Mouse (Mus musculus) liver, embryonic 13.5 days (tissue): ENCODE measurements around the gene Irf2bp2. TPM values are rescaled to one million over a fixed set of nuclear protein-coding genes. Genes with fewer than 3 reads are reported as not detected.

Experiments used
- ATAC-seq: fragments of 200-750 bp; cut with Nextera tagmentation; 2 replicates; pipeline ENCODE4 v1.8.0; 2017; ENCODE audit warnings: low read depth, mild to moderate bottlenecking, moderate number of reproducible peaks, moderate library complexity
- DNase-seq: peaks from one replicate; pipeline ENCODE4 v3.0.0; 2022
- H3K27ac ChIP-seq: fragments of 300-500 bp; sonication (generic); 2 replicates; pipeline ENCODE4 v1.5.1; 2015; ENCODE audit warnings: moderate library complexity, mild to moderate bottlenecking, inconsistent platforms
- H3K27me3 ChIP-seq: fragments of 300-500 bp; sonication (generic); 2 replicates; pipeline ENCODE4 v1.6.1; 2015; ENCODE audit warnings: mild to moderate bottlenecking, inconsistent platforms
- H3K36me3 ChIP-seq: fragments of 300-500 bp; sonication (generic); 2 replicates; pipeline ENCODE4 v1.6.1; 2015; ENCODE audit warnings: mild to moderate bottlenecking, inconsistent platforms
- H3K4me1 ChIP-seq: fragments of 300-500 bp; sonication (generic); replicated peaks from 2 replicates; pipeline ENCODE4 v1.6.1; 2015; ENCODE audit warnings: inconsistent platforms
- H3K4me2 ChIP-seq: fragments of 300-500 bp; sonication (generic); 2 replicates; pipeline ENCODE4 v1.6.1; 2015; ENCODE audit warnings: inconsistent platforms, mild to moderate bottlenecking, moderate library complexity
- H3K4me3 ChIP-seq: fragments of 300-500 bp; sonication (generic); replicated peaks from 2 replicates; pipeline ENCODE4 v1.5.1; 2015; ENCODE audit warnings: mild to moderate bottlenecking, inconsistent platforms
- H3K9ac ChIP-seq: fragments of 300-500 bp; sonication (generic); 2 replicates; pipeline ENCODE4 v1.6.1; 2015; ENCODE audit warnings: mild to moderate bottlenecking, inconsistent platforms
- H3K9me3 ChIP-seq: fragments of 300-500 bp; sonication (generic); replicated peaks from 2 replicates; pipeline ENCODE4 v1.6.1; 2016; ENCODE audit warnings: inconsistent platforms
- WGBS: fragments of 180-500 bp; shearing (Covaris S2); methylation state at CpG from one replicate; pipeline ENCODE4 v1.1.7; 2015; ENCODE audit not compliant: insufficient replicate concordance; 5-methylcytosine and 5-hydroxymethylcytosine counted together
- polyA plus RNA-seq: library from polyadenylated mRNA; unstranded; fragments of >200 nt; fragmentation: Nextera tagmentation; extraction: Ambion mirVana; gene quantifications from 2 replicates; pipeline ENCODE4 v1.2.1, GENCODE M21; 2015

Irf2bp2 gene
- polyA plus RNA-seq, 1 experiment from 2014 or later: 3.8 TPM

GRCm38 (mm10) chr8:126591821-126592268 is 1.9 kb downstream of the Irf2bp2 start:
- Histone ChIP-seq H3K9me3 (no peaks in the 10 kb centered on the region), H3K4me3 (peak overlapping the region; percentile 97)

GRCm38 (mm10) chr8:126591141-126591820 is 2.5 kb downstream of the Irf2bp2 start:
- Histone ChIP-seq H3K9ac (peak overlapping the region; percentile 98), H3K27ac (peak overlapping the region; percentile 95), H3K4me2 (peak overlapping the region; percentile 98), H3K36me3 (peaks cover 40% of the 10 kb centered on the region), H3K9me3 (no peaks in the 10 kb centered on the region), H3K27me3 (no peaks in the 10 kb centered on the region), H3K4me1 (peaks cover 73% of the 10 kb centered on the region), H3K4me3 (peak overlapping the region; percentile 97)
- ATAC-seq (no peak), DNase-seq (peak; percentile 50)
- 2% methylated on average over 19 of the region's 20 CpGs for WGBS

More at GRCm38 (mm10) chr8:126591821-126592268, 1.9 kb downstream of the Irf2bp2 start:
- Histone ChIP-seq H3K36me3 (peaks cover 35% of the 10 kb centered on the region), H3K27ac (peak overlapping the region; percentile 95), H3K9ac (peak overlapping the region; percentile 98), H3K4me1 (peaks cover 73% of the 10 kb centered on the region), H3K27me3 (no peaks in the 10 kb centered on the region), H3K4me2 (peak overlapping the region; percentile 98)
- no peak for ATAC-seq
- DNase-seq: peak; percentile 49
- 0% methylated on average over 9 of the region's 9 CpGs for WGBS

GRCm38 (mm10) chr8:126590599-126590998 is 3.2 kb downstream of the Irf2bp2 start:
- ATAC-seq (no peak), DNase-seq (no peak)
- Histone ChIP-seq H3K36me3 (peaks cover 40% of the 10 kb centered on the region), H3K4me1 (peaks cover 73% of the 10 kb centered on the region), H3K4me3 (peak overlapping the region; percentile 97), H3K9me3 (no peaks in the 10 kb centered on the region), H3K27ac (peak overlapping the region; percentile 95), H3K4me2 (peak overlapping the region; percentile 98), H3K27me3 (no peaks in the 10 kb centered on the region), H3K9ac (peak overlapping the region; percentile 98)
- WGBS: 15% methylated on average over 4 of the region's 4 CpGs

- Histone ChIP-seq H3K9ac (peak overlapping the region; percentile 98), H3K9me3 (no peaks in the 10 kb centered on the region), H3K36me3 (peaks cover 40% of the 10 kb centered on the region), H3K27me3 (no peaks in the 10 kb centered on the region), H3K4me2 (peak overlapping the region; percentile 98), H3K27ac (peak overlapping the region; percentile 95), H3K4me3 (peak overlapping the region; percentile 97), H3K4me1 (peaks cover 73% of the 10 kb centered on the region)
- ATAC-seq: no peak
- WGBS: under 1% methylated on average over 14 of the region's 14 CpGs
- peak; percentile 69 for DNase-seq
These were observed 3.7 kb downstream of the Irf2bp2 start for GRCm38 (mm10) chr8:126590024-126590529.

- H3K9ac ChIP-seq: peak overlapping the region; percentile 98
- peaks cover 73% of the 10 kb centered on the region for H3K4me1 ChIP-seq
- peaks cover 40% of the 10 kb centered on the region for H3K36me3 ChIP-seq
- H3K4me3 ChIP-seq: peak overlapping the region; percentile 97
- H3K9me3 ChIP-seq: no peaks in the 10 kb centered on the region
- peak overlapping the region; percentile 95 for H3K27ac ChIP-seq
- no peak for ATAC-seq
- H3K27me3 ChIP-seq: no peaks in the 10 kb centered on the region
- WGBS: 0% methylated on average over 1 of the region's 1 CpGs
- DNase-seq: no peak
- peak overlapping the region; percentile 98 for H3K4me2 ChIP-seq
These were observed 4.2 kb downstream of the Irf2bp2 start for GRCm38 (mm10) chr8:126589507-126590023.

GRCm38 (mm10) chr8:126588636-126589506 is 4.9 kb downstream of the Irf2bp2 start:
- Histone ChIP-seq H3K27me3 (no peaks in the 10 kb centered on the region), H3K27ac (peak overlapping the region; percentile 95), H3K4me3 (peak overlapping the region; percentile 97), H3K4me1 (peaks cover 74% of the 10 kb centered on the region), H3K4me2 (peak overlapping the region; percentile 98), H3K9me3 (no peaks in the 10 kb centered on the region), H3K9ac (peak overlapping the region; percentile 98), H3K36me3 (peaks cover 40% of the 10 kb centered on the region)
- WGBS: 2% methylated on average over 11 of the region's 11 CpGs
- peak; percentile 58 for ATAC-seq
- DNase-seq: peak; percentile 67

- Histone ChIP-seq H3K9ac (peak overlapping the region; percentile 98), H3K4me2 (peak overlapping the region; percentile 98), H3K9me3 (no peaks in the 10 kb centered on the region), H3K4me3 (peak overlapping the region; percentile 97), H3K27ac (peak overlapping the region; percentile 85), H3K27me3 (no peaks in the 10 kb centered on the region), H3K36me3 (peaks cover 40% of the 10 kb centered on the region), H3K4me1 (peaks cover 83% of the 10 kb centered on the region)
- WGBS: 28% methylated on average over 10 of the region's 10 CpGs
- DNase-seq: no peak
- no peak for ATAC-seq
These were observed 5.8 kb downstream of the Irf2bp2 start for GRCm38 (mm10) chr8:126587836-126588503.

- peak overlapping the region; percentile 42 for H3K4me2 ChIP-seq
- DNase-seq: no peak
- H3K36me3 ChIP-seq: peaks cover 33% of the 10 kb centered on the region
- H3K27me3 ChIP-seq: no peaks in the 10 kb centered on the region
- peak overlapping the region; percentile 91 for H3K27ac ChIP-seq
- no peaks in the 10 kb centered on the region for H3K9me3 ChIP-seq
- no peak for ATAC-seq
- peaks cover 89% of the 10 kb centered on the region for H3K4me1 ChIP-seq
- 59% methylated on average over 10 of the region's 10 CpGs for WGBS
- peak overlapping the region; percentile 43; the same call in 1 of the 2 replicates for H3K9ac ChIP-seq
- H3K4me3 ChIP-seq: peak overlapping the region; percentile 97; the same call in 1 of the 2 replicates
These were observed 6.9 kb downstream of the Irf2bp2 start for GRCm38 (mm10) chr8:126586599-126587577.

- Histone ChIP-seq H3K4me3 (no peak overlapping the region), H3K27ac (peak overlapping the region; percentile 91), H3K4me1 (peaks cover 81% of the 10 kb centered on the region), H3K4me2 (0 out of 2 replicates have a peak overlapping the region, but pooled peaks have one; percentile 18), H3K9ac (no peak overlapping the region), H3K36me3 (peaks cover 25% of the 10 kb centered on the region), H3K9me3 (no peaks in the 10 kb centered on the region), H3K27me3 (no peaks in the 10 kb centered on the region)
- ATAC-seq: no peak
- WGBS: 69% methylated on average over 2 of the region's 2 CpGs
- no peak for DNase-seq
These were observed 7.7 kb downstream of the Irf2bp2 start for GRCm38 (mm10) chr8:126586101-126586500.
